Mouse (Mus musculus): ENCODE data around the gene Plekhb1. TPM values are rescaled to one million over a fixed set of nuclear protein-coding genes. Genes with fewer than 3 reads are reported as not detected.

The Plekhb1 gene
- polyA plus RNA-seq (2014; fragmentation: Nextera tagmentation; extraction: Ambion mirVana): 21.7 and 26.3 TPM in 2 replicates

- Histone ChIP-seq H3K27ac (ENCODE audit: low read depth, low read length) (peak within 1 kb of the TSS; percentile 44; the same call in 1 of the 2 replicates), H3K9ac (replicated peaks; ENCODE audit: low read depth, low read length) (peak within 1 kb of the TSS; percentile 25; the same call in 1 of the 2 replicates), H3K9me3 (ENCODE audit: control insufficient read depth, low read length) (no peaks in the 10 kb centered on the region), H3K4me1 (ENCODE audit: control insufficient read depth, insufficient read depth, low read length) (peaks cover 3% of the 10 kb centered on the region; the same call in 1 of the 2 replicates), H3K36me3 (ENCODE audit: control insufficient read depth, insufficient read depth, low read length) (no peaks in the 10 kb centered on the region), H3K27me3 (ENCODE audit: control insufficient read depth, insufficient read depth, low read length) (no peaks in the 10 kb centered on the region), H3K4me2 (ENCODE audit: low read depth, low read length) (peak within 1 kb of the TSS; percentile 19; the same call in 1 of the 2 replicates), H3K4me3 (ENCODE audit: low read depth, low read length) (no peak within 1 kb of the TSS)
- no peak for ATAC-seq (ENCODE audit: low read depth)
- WGBS: 79% methylated on average over 8 of the region's 8 CpGs
Observed at GRCm38 (mm10) chr7:100662231-100662630, at the start of gene Plekhb1. Plekhb1 (minus strand) TSS chr7:100662414.

DNA sequence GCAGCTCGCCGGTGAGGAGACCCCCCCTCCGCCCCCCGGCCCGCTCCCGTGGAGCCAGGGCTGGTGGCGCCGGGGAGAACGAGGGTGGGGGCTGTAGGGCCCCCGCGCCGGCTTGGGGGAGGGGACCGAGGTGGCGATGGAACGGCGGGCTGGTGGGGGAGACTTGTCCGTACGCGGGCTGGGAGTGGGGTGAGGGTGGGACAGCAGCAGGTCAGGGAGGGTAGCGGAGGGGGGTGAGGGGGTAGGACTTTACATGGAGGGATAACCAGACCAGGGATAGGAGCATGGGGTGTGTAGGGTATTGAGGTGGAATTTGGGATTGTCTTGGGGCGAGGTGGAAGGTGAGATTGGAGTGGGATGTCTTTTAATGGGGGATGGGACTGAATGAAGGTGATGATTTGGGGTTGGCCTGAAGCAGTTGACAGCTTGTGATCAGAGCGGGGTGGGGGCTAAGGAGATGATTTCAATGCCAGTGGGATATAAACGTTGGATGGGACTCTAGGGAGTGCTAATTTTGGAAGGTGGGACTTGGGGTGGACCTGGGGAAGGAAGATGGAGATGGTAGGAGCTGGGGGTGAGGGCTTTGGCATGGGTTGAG lies 44.8 kb upstream of the Plekhb1 start:
- Histone ChIP-seq H3K9me3 (ENCODE audit: control insufficient read depth, low read length) (no peaks in the 10 kb centered on the region), H3K9ac (replicated peaks; ENCODE audit: low read depth, low read length) (peak overlapping the region; percentile 86), H3K27me3 (ENCODE audit: control insufficient read depth, insufficient read depth, low read length) (no peaks in the 10 kb centered on the region), H3K36me3 (ENCODE audit: control insufficient read depth, insufficient read depth, low read length) (no peaks in the 10 kb centered on the region), H3K4me3 (ENCODE audit: low read depth, low read length) (peak overlapping the region; percentile 63), H3K27ac (ENCODE audit: low read depth, low read length) (peak overlapping the region; percentile 95), H3K4me1 (ENCODE audit: control insufficient read depth, insufficient read depth, low read length) (peaks cover 17% of the 10 kb centered on the region), H3K4me2 (ENCODE audit: low read depth, low read length) (peak overlapping the region; percentile 84)
- WGBS: 0% methylated on average over 19 of the region's 23 CpGs
- no peak; the same call in 1 of the 2 replicates for ATAC-seq (ENCODE audit: low read depth)

DNA sequence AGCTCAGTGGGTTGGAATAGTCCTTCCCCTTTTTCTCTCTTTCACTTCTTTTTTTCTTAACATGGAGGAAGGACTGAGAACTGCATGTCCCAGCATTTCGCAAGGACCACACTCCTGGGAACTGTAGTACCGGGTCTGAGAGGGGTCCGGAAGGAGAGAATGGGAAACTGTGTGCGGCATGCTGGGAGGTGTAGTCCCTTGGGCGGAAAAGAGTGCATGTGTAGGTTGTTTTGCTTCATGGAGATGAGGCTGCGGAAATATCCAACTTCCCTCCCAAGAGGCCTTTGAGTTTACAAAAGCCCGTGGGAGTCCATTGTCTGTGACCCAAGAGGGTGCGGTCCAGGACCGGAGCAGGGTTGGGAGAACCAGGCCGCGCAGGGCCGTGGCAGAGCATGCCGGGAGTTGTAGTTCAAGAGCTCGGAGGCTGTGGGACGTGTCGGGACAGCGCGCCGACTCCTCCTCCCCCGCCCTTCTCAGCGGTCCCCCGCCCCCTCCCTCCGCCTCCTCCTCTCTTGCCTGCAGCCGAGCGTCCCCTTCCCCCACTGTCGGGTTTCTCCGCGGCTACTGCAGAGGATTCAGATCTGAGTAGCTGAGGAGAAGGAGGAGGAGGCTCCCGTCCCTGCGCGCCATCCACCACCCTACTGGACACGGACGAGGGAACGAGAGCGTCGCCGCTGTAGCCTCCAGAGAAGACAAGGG lies 44.1 kb upstream of the Plekhb1 start, which contains the start of gene Fam168a:
Gene Fam168a (plus strand): TSS at position 493 of the 699 bp plus-strand sequence.
- H3K4me2 ChIP-seq (ENCODE audit: low read depth, low read length): peak within 1 kb of the TSS; percentile 84
- WGBS: 0% methylated on average over 31 of the region's 37 CpGs
- H3K4me3 ChIP-seq (ENCODE audit: low read depth, low read length): peak within 1 kb of the TSS; percentile 63
- no peaks in the 10 kb centered on the region for H3K36me3 ChIP-seq (ENCODE audit: control insufficient read depth, insufficient read depth, low read length)
- H3K9ac ChIP-seq (replicated peaks; ENCODE audit: low read depth, low read length): peak within 1 kb of the TSS; percentile 86
- no peaks in the 10 kb centered on the region for H3K27me3 ChIP-seq (ENCODE audit: control insufficient read depth, insufficient read depth, low read length)
- no peaks in the 10 kb centered on the region for H3K9me3 ChIP-seq (ENCODE audit: control insufficient read depth, low read length)
- peak; percentile 97 for ATAC-seq (ENCODE audit: low read depth)
- H3K27ac ChIP-seq (ENCODE audit: low read depth, low read length): peak within 1 kb of the TSS; percentile 95
- peaks cover 17% of the 10 kb centered on the region for H3K4me1 ChIP-seq (ENCODE audit: control insufficient read depth, insufficient read depth, low read length)

GRCm38 (mm10) chr7:100699771-100700770 lies 37.9 kb upstream of the Plekhb1 start:
- H3K4me3 ChIP-seq (ENCODE audit: low read depth, low read length): no peak overlapping the region
- no peak overlapping the region for H3K9ac ChIP-seq (replicated peaks; ENCODE audit: low read depth, low read length)
- H3K9me3 ChIP-seq (ENCODE audit: control insufficient read depth, low read length): no peaks in the 10 kb centered on the region
- H3K27me3 ChIP-seq (ENCODE audit: control insufficient read depth, insufficient read depth, low read length): no peaks in the 10 kb centered on the region
- 63% methylated on average over 8 of the region's 8 CpGs for WGBS
- no peaks in the 10 kb centered on the region for H3K36me3 ChIP-seq (ENCODE audit: control insufficient read depth, insufficient read depth, low read length)
- H3K4me2 ChIP-seq (ENCODE audit: low read depth, low read length): no peak overlapping the region
- no peaks in the 10 kb centered on the region for H3K4me1 ChIP-seq (ENCODE audit: control insufficient read depth, insufficient read depth, low read length)
- no peak overlapping the region for H3K27ac ChIP-seq (ENCODE audit: low read depth, low read length)
- no peak for ATAC-seq (ENCODE audit: low read depth)

DNA sequence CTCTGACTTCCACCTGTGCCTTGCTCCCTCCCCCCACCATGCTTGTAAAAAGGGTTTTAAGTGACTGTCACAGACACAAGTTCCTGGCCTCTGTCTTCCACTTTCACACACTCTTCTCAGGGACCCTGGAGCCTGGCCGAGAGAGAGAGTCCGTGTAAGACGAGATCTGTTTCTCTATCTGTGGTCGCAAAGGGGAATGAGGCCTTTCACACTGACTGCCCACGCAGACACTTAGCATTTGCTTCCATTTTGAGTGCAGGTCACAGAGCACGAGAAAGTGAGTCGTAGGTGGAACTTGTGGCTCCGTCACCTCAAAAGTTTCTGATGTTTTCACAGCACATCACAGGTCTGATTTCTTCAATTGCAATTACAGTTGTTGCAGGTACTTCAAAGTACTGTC lies 31.0 kb upstream of the Plekhb1 start:
- H3K4me1 ChIP-seq (ENCODE audit: control insufficient read depth, insufficient read depth, low read length): no peaks in the 10 kb centered on the region
- H3K9ac ChIP-seq (replicated peaks; ENCODE audit: low read depth, low read length): no peak overlapping the region
- H3K27ac ChIP-seq (ENCODE audit: low read depth, low read length): no peak overlapping the region
- no peaks in the 10 kb centered on the region for H3K36me3 ChIP-seq (ENCODE audit: control insufficient read depth, insufficient read depth, low read length)
- 76% methylated on average over 8 of the region's 8 CpGs for WGBS
- no peak overlapping the region for H3K4me2 ChIP-seq (ENCODE audit: low read depth, low read length)
- no peak for ATAC-seq (ENCODE audit: low read depth)
- H3K27me3 ChIP-seq (ENCODE audit: control insufficient read depth, insufficient read depth, low read length): no peaks in the 10 kb centered on the region
- H3K9me3 ChIP-seq (ENCODE audit: control insufficient read depth, low read length): no peaks in the 10 kb centered on the region
- H3K4me3 ChIP-seq (ENCODE audit: low read depth, low read length): no peak overlapping the region

DNA sequence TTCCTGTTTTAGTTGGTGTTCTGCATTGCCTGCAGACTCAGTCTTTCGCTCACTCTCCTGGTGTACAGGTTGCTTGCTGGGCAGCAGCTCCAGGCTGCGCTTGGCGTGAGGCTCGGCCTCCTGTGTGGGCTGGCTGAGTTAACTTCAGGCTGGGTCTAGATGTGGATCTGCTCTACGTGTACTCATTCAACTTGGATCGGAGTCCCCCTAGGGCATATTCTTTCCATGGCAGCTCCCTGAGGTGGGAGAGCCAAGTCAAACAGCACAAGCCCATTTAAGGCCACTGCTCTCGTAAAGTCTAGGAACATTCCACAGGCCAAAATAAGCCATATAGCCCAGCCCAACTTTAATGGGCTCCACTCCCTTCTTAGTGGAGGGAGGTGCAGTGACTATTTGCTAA lies 26.3 kb upstream of the Plekhb1 start:
- H3K9me3 ChIP-seq (ENCODE audit: control insufficient read depth, low read length): no peaks in the 10 kb centered on the region
- H3K27ac ChIP-seq (ENCODE audit: low read depth, low read length): no peak overlapping the region
- H3K36me3 ChIP-seq (ENCODE audit: control insufficient read depth, insufficient read depth, low read length): no peaks in the 10 kb centered on the region
- no peak overlapping the region for H3K4me2 ChIP-seq (ENCODE audit: low read depth, low read length)
- H3K4me3 ChIP-seq (ENCODE audit: low read depth, low read length): no peak overlapping the region
- H3K9ac ChIP-seq (replicated peaks; ENCODE audit: low read depth, low read length): no peak overlapping the region
- no peak for ATAC-seq (ENCODE audit: low read depth)
- no peaks in the 10 kb centered on the region for H3K4me1 ChIP-seq (ENCODE audit: control insufficient read depth, insufficient read depth, low read length)
- no peaks in the 10 kb centered on the region for H3K27me3 ChIP-seq (ENCODE audit: control insufficient read depth, insufficient read depth, low read length)
- 80% methylated on average over 7 of the region's 7 CpGs for WGBS

DNA sequence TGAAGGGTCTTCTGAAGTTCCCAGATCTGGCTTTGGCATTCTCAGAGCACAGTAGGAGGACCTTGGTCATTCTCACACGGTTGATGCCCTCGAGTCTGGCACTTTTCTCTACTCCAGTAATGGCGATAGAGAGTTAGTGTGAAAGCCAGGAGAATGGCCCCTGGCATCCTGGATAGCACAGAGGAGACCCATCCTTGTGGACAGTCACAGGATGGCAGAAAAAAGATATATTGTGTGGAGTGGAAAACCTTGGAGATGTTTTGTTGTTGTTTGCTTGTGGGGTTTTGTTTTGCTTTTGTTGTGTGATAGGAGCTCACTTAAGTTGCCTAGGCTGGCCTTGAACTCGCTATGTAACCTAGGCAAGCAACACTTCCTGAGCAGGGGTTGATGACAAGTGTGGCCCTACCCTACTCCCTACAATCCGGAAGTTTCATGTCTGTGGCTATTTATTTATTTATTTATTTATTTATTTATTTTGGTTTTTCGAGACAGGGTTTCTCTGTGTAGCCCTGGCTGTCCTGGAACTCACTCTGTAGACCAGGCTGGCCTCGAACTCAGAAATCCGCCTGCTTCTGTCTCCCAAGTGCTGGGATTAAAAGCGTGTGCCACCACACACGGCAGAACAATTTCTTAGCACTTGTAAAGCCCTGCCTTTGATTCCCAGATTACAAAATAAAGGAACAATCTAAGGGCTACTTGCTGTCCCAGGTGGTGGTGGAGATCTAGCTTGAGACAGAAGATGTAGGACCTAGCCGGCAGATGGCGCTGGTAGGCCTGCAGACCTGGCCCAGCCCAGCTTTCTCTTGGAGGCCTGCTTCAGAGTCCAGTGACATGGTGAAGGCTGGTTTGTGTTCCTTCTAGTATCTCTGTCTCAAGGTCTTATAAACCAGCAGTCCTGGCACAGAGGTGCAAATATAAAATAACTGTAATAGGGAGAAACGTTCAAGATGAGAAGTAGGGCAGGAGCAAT lies 23.1 kb upstream of the Plekhb1 start:
- no peaks in the 10 kb centered on the region for H3K9me3 ChIP-seq (ENCODE audit: control insufficient read depth, low read length)
- ATAC-seq (ENCODE audit: low read depth): peak; percentile 81; the same call in 1 of the 2 replicates
- no peaks in the 10 kb centered on the region for H3K4me1 ChIP-seq (ENCODE audit: control insufficient read depth, insufficient read depth, low read length)
- H3K27me3 ChIP-seq (ENCODE audit: control insufficient read depth, insufficient read depth, low read length): no peaks in the 10 kb centered on the region
- H3K4me3 ChIP-seq (ENCODE audit: low read depth, low read length): no peak overlapping the region
- H3K4me2 ChIP-seq (ENCODE audit: low read depth, low read length): no peak overlapping the region
- no peak overlapping the region for H3K9ac ChIP-seq (replicated peaks; ENCODE audit: low read depth, low read length)
- H3K27ac ChIP-seq (ENCODE audit: low read depth, low read length): no peak overlapping the region
- 48% methylated on average over 13 of the region's 13 CpGs for WGBS
- no peaks in the 10 kb centered on the region for H3K36me3 ChIP-seq (ENCODE audit: control insufficient read depth, insufficient read depth, low read length)

- no peak for ATAC-seq (ENCODE audit: low read depth)
- Histone ChIP-seq H3K27ac (ENCODE audit: low read depth, low read length) (no peak overlapping the region), H3K4me3 (ENCODE audit: low read depth, low read length) (no peak overlapping the region), H3K9ac (replicated peaks; ENCODE audit: low read depth, low read length) (no peak overlapping the region), H3K9me3 (ENCODE audit: control insufficient read depth, low read length) (no peaks in the 10 kb centered on the region), H3K4me2 (ENCODE audit: low read depth, low read length) (no peak overlapping the region), H3K4me1 (ENCODE audit: control insufficient read depth, insufficient read depth, low read length) (no peaks in the 10 kb centered on the region), H3K27me3 (ENCODE audit: control insufficient read depth, insufficient read depth, low read length) (no peaks in the 10 kb centered on the region), H3K36me3 (ENCODE audit: control insufficient read depth, insufficient read depth, low read length) (no peaks in the 10 kb centered on the region)
- WGBS: 55% methylated on average over 7 of the region's 7 CpGs
Observed at GRCm38 (mm10) chr7:100684538-100684937, 22.3 kb upstream of the Plekhb1 start.

Measured in neural tube, embryonic 14.5 days (tissue).